Mouse (Mus musculus) ovary, postnatal 10 days (tissue): Measurements from ENCODE around the gene Rimbp3.
"Not testable (repeated sequence)": the region's sequence is repeated elsewhere in the genome, so short reads cannot be mapped to it uniquely, and the experiment has no call there.

Experiments
- DNase-seq: peaks from one replicate; pipeline ENCODE4 v3.0.0; 2022; ENCODE audit warnings: low spot score

Gene Rimbp3

DNA sequence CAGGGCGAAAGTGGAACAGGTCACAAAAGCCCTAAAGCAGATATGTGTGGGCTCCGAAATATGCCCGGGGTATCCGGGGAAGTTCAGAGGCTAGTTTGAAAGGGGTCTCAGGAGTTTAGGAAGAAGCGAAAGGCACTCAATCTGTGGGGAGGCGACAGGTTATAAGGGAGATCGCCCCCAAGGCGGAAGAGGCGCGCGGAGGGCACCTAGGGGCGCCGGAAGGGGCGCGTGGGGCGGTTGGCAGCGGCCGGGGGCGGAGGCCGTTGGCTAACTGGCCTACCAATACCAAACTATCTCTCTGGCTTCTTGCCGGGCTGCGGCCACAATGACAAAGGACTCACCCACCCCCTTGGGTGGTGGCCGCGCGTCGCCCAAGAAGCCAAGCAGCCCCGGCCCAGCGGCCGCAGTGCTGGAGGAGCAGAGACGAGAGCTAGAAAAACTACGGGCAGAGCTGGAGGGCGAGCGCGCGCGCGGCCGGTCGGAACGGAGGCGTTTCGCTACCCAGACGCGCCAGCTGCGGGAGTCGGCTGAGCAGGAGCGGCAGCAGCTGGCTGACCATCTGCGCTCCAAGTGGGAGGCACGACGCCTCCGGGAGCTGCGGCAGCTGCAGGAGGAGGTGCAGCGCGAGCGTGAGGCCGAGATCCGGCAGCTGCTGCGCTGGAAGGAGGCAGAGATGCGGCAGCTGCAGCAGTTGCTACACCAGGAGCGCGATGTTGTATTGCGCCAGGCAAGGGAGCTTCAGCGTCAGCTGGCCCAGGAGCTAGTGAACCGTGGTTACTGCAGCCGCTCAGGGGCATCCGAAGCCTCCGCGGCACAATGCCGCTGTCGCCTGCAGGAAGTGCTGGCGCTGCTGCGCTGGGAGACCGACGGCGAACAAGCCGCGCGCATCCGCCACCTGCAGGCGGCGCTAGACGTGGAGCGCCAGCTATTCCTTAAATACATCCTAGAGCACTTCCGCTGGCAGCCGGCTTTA lies at the start of gene Rimbp3:
TSS of gene Rimbp3 (plus strand) at position 215 of the 973 bp plus-strand sequence.
- DNase-seq: peak; percentile 69

DNA sequence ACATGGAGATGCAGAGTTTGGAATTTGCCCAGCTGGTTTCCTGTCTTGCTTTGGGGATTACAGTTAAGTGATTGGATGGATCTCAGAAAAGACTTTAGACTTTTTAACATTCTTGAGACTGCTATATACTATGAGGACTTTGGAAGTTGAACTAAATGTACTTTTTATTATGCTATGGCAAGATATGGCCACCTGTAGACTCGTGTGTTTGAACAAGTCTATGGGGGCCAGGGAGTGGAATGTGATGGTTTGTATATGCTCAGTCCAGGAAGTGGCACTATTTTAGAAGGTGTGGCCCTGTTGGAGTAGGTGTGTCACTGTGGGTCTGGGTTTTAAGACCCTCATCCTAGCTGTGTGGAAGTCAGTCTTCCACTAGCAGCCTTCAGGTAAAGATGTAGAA lies 42.9 kb upstream of the Rimbp3 start:
- DNase-seq: not testable (repeated sequence)

DNA sequence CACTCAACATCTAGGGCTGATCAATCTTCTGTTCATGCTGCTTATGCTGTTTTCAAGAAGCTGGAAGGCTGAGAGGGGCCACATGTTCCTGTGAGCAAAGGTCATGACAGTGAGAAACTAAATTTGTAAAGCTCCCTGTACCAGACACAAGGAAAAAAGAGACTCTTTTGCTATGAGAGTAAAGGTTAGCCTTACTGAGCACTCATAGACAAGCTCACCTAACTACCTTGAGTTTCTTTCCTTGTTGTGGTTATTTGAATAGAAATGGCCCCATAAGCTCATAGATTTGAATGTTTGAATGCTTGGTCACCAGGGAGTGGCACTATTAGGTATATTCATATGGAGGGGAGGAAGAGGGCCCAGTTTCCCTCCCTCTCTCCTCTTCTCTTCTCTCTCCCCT lies 41.2 kb upstream of the Rimbp3 start:
- DNase-seq: no peak

DNA sequence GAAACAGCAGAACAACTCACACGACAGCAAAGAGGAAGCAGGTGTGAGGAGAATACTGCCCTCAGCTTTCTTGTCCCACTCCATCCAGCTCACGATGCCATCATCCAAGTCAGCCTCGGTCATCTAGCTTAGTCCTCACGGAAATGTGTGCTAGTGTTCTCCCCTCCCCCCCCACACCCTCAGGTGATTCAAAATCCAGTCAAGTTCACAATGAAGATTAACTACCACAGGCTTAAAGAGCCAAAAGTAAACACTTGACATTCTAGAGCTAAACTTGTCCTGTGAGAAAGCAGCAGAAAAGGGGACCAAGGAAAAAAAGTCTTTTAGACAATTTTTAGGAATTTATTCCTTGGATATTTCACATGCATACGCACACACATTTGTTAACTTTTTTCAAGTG lies 40.4 kb upstream of the Rimbp3 start:
- DNase-seq: no peak

DNA sequence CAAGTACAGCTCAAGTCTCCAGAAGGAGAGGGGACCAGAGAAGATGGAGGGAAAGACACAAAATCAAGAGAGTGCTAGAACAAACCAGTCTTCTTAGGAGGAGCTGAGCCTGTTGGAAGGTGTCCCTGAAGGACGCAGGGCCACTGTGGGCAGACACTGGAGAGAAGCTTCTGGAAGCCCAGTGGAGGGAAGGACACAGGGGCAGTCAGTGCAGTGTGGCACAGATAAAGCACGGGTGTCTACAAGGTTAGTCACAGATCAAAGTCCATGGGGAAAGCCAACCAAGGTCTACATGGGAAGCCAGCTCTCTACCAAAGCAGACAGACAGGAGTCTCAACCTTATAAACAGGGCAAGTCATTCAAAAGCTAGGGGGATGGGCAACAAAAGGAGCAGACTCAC lies 32.6 kb upstream of the Rimbp3 start:
- no peak for DNase-seq

DNA sequence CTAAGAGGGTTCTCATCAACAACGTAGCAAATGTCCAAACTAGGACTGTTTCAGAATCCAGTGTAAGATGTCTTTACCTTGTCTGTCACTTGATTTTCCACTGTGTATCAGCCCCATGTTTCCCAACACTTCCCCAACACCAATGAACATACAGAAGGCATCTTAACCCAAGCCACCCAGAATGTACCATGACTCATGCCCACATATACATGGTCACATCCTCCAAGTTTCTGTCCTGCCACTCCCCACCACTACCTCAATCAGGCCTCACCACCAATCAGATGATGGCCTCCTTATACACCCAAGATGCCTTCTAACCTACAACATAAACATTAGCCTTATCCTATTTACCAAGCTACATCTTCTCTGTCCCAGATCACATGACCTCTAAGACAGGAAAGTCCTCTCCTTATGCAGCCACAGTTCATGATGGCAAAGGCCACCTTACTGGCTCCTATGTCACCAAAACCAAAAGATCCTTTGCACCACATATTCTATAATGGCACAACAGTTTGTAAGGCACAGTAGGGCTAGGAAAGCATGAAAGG lies 30.7 kb upstream of the Rimbp3 start:
- DNase-seq: no peak

DNA sequence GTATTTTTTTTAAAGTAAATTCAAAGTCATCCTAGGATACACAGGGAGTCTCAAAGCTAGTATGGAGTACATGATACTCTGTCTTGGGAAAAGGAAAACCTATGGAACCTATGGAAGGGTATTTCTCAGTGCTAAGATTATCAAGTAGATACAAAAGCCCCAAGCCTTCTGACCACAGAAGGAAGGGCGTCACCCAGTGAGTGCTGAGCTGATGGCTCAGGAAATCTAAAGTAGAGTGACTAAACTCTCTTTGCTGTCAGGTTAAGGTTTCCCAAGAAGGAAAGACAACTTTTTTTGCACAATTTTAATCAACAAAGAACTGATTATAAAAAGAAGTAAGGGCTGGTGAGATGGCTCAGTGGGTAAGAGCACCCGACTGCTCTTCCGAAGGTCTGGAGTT lies 28.7 kb upstream of the Rimbp3 start:
- DNase-seq: no peak

DNA sequence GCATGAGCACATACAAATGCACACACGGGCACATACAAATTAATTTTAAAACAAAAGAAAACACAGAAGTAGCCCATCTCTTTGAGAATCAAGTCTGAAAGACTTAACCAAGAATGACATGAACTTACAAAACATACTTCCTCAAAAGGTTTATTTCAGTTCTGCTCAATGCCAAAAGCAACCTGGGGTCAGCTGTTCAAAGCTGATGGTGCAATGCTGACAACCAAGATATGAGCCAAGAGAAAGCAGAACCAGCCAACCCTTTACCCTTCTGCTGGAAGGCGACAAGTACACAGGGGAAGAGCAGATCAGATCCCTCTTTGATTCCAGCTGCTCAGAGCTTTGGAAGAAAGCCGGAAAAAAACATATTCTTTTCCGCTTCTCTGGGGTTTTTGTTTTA lies 27.0 kb upstream of the Rimbp3 start:
- DNase-seq: no peak

DNA sequence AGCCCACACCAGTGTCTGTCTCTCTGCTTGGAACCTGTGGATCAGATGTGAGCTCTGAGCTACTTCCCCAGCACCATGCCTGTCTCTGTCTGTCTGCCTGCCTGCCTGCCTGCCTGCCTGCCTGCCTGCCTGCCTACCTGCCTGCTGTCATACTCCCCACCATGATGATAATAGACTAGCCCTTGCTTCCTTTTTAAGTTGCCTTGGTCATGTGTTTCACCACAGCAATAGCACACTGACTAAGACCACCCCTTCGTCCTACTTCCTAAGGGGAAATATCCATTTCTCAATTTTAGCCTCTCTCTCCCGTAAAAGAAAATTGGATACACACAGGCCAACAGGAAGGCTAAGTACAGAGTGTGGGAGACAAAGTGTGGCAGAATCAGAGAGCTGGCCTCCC lies 26.3 kb upstream of the Rimbp3 start:
- no peak for DNase-seq

DNA sequence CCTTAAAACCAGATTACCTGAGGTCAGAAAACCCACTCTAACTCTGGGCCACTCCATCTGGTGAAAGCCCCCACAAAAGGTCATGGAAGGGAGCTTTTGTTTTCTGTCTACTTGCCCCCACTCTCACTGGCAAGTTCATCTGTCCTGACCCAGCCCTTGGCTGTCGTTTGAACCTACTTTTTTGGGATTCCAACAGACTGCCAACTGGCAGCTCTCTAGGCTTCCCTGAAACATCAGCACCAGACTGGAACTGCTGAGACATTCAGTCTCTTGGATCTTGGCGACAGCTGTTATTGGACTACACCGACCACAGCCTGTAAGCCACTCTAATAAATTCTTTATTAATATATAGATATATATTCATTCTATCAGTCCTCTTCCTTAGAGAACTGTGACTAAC lies 25.4 kb upstream of the Rimbp3 start:
- no peak for DNase-seq

DNA sequence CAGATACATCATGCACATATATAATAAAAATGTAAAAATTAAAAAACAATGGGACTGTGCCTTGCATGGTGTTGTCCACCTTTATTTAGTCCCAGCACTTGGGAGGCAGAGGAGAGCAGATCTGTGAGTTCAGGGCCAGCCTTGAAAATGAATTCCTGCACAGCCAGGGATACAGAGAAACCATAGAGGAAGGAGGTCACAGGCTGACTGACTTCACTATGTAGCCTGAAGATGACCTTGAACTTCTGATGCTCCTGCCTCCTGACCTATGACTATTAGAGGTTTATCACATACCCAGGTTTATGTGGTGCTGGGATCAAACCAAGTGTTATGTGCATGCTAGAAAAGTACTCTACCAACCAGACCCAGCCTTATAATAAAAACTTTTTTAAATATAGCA lies 22.9 kb upstream of the Rimbp3 start:
- DNase-seq: no peak

DNA sequence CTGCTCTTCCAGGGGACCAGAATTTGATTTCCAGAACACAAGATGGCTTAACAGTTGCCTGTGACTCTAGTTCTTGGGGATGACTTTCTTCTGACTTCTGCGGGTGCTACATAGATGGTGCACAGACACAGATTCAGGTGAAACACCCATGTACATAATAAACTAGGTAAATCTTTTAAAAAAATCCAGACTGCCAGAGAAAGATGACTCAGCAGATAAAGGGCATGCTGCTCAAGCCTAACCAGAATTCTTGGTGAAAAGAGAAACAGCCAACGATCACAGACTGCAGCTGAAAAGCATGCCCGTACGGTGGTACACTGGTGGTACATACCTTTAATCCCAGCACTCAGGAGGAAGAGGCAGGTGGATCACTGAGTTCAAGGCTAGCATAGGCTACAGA lies 14.6 kb upstream of the Rimbp3 start:
- no peak for DNase-seq

DNA sequence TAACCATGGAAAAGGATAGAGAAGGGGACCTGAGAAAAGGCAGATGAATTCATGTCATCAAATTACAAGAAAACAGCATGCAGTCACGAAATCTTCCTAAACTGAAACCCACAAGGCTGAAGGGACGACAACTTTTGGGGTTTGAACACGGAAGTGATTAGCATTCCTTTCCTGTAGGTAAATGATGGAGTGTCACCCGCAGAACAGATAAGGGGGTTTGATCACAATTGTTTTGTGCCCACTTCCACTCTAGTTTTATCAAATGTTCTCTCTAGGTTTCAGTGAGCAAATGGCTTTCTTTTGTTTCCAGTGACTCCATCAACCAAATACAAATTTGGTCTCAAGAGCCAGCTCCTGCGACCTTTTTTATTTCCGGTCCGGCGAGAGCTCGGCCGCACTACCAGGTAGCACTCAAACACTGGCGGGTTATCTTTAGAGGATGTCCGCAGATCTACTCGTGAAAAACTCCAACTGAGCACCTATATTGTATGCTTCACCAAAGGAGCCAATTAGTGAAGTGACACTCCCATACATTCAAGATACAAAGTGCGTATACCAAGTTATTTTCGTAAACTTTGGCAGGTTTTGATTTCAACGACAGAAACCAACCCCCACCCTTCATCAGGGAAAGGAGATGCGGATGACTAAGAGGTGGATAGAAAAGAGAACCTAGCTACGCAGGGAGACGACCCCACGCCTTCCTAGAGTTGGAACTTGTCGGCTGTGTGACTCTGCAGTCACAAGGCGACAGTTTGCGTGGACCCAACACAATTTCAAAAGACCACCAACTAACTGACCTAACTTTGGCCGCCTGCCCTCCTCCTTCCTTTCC lies 8.1 kb upstream of the Rimbp3 start:
- DNase-seq: no peak

DNA sequence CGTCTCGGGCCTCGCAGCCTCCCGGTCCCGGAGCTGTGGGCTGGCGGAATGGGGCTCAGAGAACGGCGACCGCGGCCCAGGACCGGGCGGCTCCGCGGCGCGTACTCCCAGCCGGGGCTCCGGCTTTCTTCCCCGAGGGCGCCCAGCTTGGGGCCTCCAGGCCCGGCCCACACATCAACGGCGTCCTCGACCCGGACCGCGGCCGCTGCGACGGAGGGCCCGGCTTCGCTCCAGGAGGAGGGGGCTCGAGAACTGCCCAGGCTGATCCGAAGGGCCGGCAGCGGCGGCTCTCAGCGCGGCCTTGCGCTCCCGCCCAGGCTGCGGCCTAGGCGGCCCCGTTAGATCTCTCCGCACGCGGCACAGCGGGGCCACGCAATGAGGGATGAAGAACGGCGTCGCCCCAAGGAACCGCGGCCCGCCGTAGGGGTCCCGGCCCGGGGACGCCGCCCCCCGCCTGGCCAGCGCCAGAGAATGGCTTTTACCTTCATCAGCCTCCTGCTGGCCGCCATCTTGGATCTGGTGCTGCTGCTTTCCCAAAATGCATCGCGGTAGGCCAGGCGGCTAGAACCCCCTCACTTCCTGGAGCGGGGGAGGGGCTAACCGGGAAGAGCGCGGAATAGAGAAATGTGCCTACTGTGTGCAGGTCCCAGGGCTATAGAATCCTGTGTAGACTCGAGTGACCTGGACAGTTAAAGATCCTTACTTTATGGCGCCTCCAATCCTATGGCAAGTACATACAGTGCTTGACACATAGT lies 7.3 kb upstream of the Rimbp3 start:
- peak; percentile 71 for DNase-seq

DNA sequence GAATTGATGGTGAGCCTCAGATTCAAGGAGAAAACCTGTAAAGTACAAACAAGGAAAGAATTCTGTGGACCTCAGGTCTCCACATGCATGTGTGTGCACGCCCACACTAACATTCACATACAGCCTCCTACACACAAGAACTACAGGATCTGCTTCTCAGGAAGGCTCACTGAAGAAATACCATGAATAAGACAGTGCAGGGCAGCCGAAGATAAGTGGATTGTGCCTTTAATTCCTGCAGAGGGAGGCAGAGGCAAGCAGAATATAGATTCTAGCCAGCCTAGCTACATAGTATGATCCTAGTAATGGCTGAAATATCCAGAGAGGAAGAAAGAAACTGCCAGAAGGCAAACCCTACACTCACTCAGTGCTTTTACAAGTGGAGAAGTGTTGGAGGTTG lies 6.4 kb upstream of the Rimbp3 start:
- DNase-seq: no peak

DNA sequence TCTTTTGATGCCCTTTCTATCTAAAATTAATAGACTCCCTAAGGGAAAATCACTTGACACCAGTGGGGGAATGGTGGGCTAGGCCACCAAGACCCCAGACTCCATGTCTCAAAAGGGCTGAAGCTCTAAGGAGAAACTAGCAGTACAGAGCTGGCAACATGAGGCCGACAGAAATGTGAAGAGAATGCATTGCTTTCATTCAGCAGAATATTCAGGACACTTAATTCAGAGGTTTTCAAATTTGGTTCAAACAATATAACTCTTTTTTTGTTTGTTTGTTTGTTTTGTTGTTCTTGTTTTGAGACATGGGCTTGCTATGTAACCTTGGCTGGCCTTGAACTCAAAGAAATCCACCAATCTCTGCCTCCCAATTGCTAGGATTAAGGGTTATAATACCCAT lies 5.9 kb upstream of the Rimbp3 start, which contains the start of gene Ube2l3:
TSS of gene Ube2l3 (minus strand) at position 101 of the 400 bp plus-strand sequence.
- no peak for DNase-seq

DNA sequence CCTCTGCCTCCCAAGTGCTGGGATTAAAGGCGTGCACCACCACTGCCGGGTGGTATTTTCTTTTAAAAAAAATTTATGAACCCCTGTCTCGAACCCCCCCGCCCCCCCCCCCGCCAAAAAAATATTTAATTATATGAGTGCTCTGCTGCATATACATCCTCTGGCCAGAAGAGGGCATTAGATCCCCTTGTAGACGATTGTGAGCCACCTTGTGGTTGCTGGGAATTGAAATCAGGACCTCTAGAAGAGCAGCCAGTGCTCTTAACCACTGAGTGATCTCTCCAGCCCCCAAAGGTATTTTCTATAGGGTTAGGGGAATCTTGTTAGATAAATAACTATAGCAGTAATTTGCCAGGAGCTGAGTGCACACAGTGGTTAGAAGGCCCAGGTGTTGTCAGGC lies 3.4 kb upstream of the Rimbp3 start:
- DNase-seq: no peak

DNA sequence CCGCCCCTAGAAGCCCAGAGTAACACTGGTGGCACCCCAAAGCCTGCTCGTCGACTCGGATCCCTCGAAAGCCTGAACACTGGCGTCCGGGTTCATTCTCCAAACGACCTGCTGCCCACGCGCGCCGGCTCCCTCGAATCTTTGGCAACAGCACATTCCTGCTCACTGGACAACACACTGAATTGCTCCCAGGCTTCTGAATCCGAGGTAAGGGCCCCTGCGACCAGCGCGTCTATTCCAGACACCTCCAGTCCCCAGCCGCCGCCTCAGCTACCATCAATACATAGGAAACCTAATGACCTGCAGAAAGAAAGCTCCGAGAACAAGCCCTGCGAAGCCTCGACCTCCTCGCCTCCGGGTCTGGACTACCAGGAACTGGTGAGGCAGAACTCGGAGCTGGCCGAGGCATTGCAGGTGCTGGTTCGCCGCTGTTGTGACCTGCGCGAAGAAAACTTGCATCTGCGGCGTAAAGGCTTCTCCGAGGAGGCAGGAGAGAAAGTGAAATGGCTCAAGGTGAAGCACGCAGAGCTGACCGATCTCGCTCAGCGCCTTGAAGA lies 1.1 kb downstream of the Rimbp3 start:
- no peak for DNase-seq

DNA sequence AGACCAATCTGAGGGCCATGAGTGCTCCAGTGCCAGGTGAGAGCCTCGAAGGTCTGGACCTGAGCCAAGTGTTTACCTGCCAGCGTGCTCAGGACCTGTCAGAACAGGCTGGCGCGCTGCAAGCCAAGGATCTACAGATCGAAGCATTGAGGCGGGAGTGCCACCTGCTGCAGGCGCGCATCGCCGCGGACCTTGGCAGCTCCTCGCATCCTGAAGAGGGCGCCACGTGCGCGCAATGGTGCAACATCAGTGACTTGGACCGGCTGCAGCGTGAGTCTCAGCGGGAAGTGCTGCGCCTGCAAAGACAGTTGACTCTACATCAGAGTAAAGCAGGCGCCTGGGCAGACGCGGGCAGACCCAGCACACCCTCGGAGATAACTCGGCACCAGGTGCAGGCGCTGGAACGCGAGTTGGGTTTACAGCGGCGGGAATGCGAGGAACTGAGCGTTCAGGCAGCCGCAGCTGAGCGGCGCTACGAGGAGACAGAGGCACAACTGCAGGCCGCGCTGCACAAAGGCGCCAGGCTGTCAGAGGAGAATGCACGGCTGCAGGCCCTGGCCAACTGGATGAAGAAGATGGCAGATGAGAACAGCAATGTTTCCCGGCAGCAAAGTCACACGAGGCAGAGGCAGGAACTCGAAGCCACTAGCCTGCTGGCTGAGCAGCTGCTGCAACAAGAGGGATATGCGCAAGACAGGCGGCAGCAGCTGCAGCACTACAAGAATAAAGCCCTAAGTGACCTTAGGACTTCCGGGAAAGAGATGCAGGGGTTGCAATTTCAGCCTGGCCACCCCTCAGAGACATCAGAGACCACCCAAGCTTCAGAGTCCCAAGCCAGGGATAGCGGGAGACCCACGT lies 1.8 kb downstream of the Rimbp3 start:
- peak; percentile 73 for DNase-seq

DNA sequence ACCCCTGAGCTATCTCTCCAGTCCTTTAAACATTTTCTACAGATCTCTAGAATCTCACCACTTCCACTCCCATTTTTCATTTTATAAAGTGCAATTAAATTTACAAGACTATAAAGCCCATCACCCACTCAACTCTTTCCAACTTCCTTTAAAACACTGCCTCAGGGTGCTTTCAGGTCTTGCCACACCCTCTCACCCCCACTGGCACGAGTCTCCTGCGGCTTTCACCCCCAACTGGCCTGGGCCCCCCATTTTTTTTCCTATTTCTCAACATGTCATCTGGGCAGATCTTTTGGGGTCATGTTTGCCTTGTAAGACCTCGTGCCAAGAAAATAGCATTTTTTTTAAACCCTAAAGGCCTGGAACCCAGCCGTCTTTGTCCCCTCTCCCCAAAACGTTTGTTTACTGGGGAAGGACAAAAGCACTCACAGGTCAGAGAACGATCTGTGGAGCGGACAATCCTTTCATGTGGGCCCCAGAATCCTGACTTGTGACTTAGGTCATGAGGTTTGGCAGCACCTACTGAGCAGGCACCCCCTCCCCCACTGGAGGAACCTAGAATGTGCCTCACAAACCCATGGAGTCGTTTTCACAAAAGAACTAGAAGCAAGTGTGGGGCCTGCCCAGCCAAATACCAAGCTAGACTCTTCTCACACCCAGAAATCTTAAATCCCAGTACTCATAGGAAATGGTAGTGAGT lies 8.7 kb downstream of the Rimbp3 start:
- no peak for DNase-seq
